Mouse (Mus musculus): Measurements from ENCODE around the gene Olfr1318. TPM values are rescaled to one million over a fixed set of nuclear protein-coding genes. Genes with fewer than 3 reads are reported as not detected.

Gene Olfr1318
- total RNA-seq (2023): not detected

DNA sequence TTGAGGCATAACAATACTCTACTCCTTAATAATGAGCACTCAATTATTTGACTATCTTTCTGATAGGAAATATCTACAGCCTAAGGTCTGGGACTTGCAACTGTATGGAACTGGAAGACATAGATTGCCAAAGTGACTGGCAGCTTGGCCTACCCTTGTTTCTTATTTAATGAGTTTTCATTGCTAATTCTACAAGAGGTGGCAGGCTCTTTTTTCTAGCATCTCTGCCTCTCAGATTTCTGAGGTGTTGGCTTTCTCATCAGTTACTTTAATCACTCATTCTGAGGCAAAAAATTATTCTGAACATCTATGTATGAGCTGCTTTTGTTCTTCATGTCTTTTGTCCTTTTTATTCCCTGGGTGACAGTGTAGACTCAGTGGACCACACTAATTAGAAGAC lies at the start of gene Olfr1318:
TSS of gene Olfr1318 (plus strand) at position 301 of the 400 bp plus-strand sequence.

DNA sequence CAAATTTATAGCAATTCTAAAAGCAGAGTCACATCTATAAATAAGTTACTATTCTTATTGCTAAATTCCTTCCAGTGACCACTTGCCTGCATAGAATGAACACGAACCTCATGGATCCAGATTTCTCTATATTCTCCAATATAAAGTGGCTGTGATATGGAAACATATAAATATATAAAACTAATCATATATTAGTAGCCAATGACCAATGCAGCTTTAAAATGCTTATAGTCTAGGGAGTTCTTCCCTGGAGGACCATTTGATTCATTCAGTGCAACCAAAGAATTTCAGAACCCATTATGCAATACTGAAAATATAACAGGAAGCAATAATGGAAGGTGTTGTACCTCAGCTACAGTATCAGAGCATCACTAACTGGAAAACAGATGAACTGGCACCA lies 38.7 kb upstream of the Olfr1318 start, which contains the start of gene Olfr1315-ps1:
TSS of gene Olfr1315-ps1 (minus strand) at position 101 of the 400 bp plus-strand sequence.

DNA sequence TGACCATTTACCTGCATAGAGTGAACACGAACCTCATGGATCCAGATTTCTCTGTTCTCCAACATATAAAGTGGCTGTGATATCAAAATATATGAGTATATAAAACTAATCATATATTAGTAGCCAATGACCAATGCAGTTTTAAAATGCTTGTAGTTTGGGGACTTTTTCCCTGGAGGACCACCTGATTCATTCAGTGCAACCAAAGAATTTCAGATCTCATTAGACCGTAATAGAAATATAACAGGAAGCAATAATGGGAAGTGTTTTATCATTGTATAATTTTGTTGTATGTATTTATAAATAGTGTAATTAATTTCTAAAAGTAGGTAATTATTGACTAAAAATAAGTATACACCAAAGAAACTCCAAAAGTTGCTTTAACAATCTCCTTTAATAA lies 19.1 kb upstream of the Olfr1318 start, which contains the start of gene Olfr1316:
TSS of gene Olfr1316 (minus strand) at position 101 of the 400 bp plus-strand sequence.

DNA sequence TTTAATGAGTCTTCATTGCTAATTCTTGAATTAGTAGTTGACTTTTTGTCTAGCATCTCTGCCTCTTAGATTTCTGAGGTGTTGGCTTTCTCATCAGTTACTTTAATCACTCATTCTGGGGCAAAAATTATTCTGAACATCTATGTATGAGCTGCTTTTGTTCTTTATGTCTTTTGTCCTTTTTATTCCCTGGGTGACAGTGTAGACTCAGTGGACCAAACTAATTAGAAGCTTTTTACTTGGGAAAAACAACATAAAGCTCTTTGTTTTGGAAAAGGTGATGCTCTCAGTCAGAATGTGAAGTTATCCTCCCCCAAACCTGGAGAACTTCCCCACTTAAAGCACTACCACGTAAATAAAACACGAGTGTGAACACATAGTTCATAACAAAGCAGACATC lies 14.0 kb upstream of the Olfr1318 start, which contains the start of gene Olfr1317:
TSS of gene Olfr1317 (plus strand) at position 301 of the 400 bp plus-strand sequence.

Other genes with a start within 250 kb of the Olfr1318 start
- not detected for gene Olfr1306, start 237.9 kb upstream of the Olfr1318 start, total RNA-seq (2023)
- under 1 TPM; 0.15 to 0.17 TPM for gene Olfr1307, start 204.8 kb upstream of the Olfr1318 start, total RNA-seq (2023)
- not detected for gene Olfr1308, start 189.3 kb upstream of the Olfr1318 start, total RNA-seq (2023)
- gene Olfr1309, start 163.9 kb upstream of the Olfr1318 start, total RNA-seq (2023): not detected
- gene Olfr1310, start 141.5 kb upstream of the Olfr1318 start, total RNA-seq (2023): not detected
- gene Olfr1311, start 129.8 kb upstream of the Olfr1318 start, total RNA-seq (2023): not detected
- not detected for gene Olfr1312, start 104.0 kb upstream of the Olfr1318 start, total RNA-seq (2023)
- gene Olfr1313, start 76.4 kb upstream of the Olfr1318 start, total RNA-seq (2023): not detected
- gene Olfr1314, start 57.4 kb upstream of the Olfr1318 start, total RNA-seq (2023): not detected
- gene Olfr1315-ps1, start 38.8 kb upstream of the Olfr1318 start, total RNA-seq (2023): not detected
- gene Olfr1316, start 19.2 kb upstream of the Olfr1318 start, total RNA-seq (2023): not detected
- not detected for gene Olfr1317, start 13.9 kb upstream of the Olfr1318 start, total RNA-seq (2023)
- gene Lpcat4, start 85.3 kb downstream of the Olfr1318 start, total RNA-seq (2023): 10 to 100 TPM; 60.3 TPM
- gene Nutm1, start 105.1 kb downstream of the Olfr1318 start, total RNA-seq (2023): not detected
- 10 to 100 TPM; 65.6 to 74.8 TPM for gene Nop10, start 107.7 kb downstream of the Olfr1318 start, total RNA-seq (2023)
- 100 to 1,000 TPM; 121 to 133 TPM for gene Slc12a6, start 111.6 kb downstream of the Olfr1318 start, total RNA-seq (2023)
- 1 to 10 TPM in 1 of 2 experiments, not detected in 1; 1.3 TPM for gene Gm21985, start 112.1 kb downstream of the Olfr1318 start, total RNA-seq (2023)
- 10 to 100 TPM; 34.3 to 40.4 TPM for gene Emc4, start 213.8 kb downstream of the Olfr1318 start, total RNA-seq (2023)
- gene Katnbl1, start 225.0 kb downstream of the Olfr1318 start, total RNA-seq (2023): 10 to 100 TPM; 11.9 to 15.6 TPM